Mouse (Mus musculus) monocyte, adult 5-6 weeks (primary cell): ENCODE measurements around the gene Dffb. TPM values are rescaled to one million over a fixed set of nuclear protein-coding genes. Genes with fewer than 3 reads are reported as not detected.
"Not testable (repeated sequence)": the region's sequence is repeated elsewhere in the genome, so short reads cannot be mapped to it uniquely, and the experiment has no call there.

Source experiments
- ATAC-seq: fragments of 153-309, 156-312 bp; replicated peaks from 2 replicates; pipeline ENCODE4 v1.8.0; 2017; ENCODE audit warnings: mild to moderate bottlenecking; ENCODE audit not compliant: low TSS enrichment, insufficient number of reproducible peaks, severe bottlenecking, poor library complexity, low FRiP score
- total RNA-seq: library from RNA; stranded (forward); fragments of 200-1000, 200-491, 200-594 nt; gene quantifications from 3 replicates; pipeline ENCODE4 v1.2.3, GENCODE M21; 2017

Dffb gene
- total RNA-seq, 1 experiment from 2014 or later = 15.3 TPM

- no peak for ATAC-seq
These were observed 351 bp upstream of the Dffb start for GRCm38 (mm10) chr4:153975292-153975662.

GRCm38 (mm10) chr4:153968063-153968462, 6.9 kb downstream of the Dffb start:
- ATAC-seq = no peak

GRCm38 (mm10) chr4:153967556-153967955, 7.4 kb downstream of the Dffb start:
- ATAC-seq = no peak

- no peak for ATAC-seq
These were observed 8.3 kb downstream of the Dffb start for GRCm38 (mm10) chr4:153966651-153967050.

- ATAC-seq = no peak
These were observed 12.3 kb downstream of the Dffb start for GRCm38 (mm10) chr4:153962631-153963030.

GRCm38 (mm10) chr4:153957444-153958250, 17.3 kb downstream of the Dffb start:
- ATAC-seq = no peak

- ATAC-seq = peak; percentile 78
These were observed 18.1 kb downstream of the Dffb start, which contains the start of gene A430005L14Rik for GRCm38 (mm10) chr4:153956569-153957405. A430005L14Rik (plus strand) TSS chr4:153957237.

GRCm38 (mm10) chr4:153955651-153956050, 19.3 kb downstream of the Dffb start:
- ATAC-seq = no peak

- ATAC-seq = no peak
These were observed 23.2 kb downstream of the Dffb start for GRCm38 (mm10) chr4:153951692-153952091.

GRCm38 (mm10) chr4:153951150-153951549, 23.8 kb downstream of the Dffb start:
- ATAC-seq = no peak

- ATAC-seq = no peak
These were observed 24.6 kb downstream of the Dffb start for GRCm38 (mm10) chr4:153950372-153950771.

- ATAC-seq = no peak
These were observed 29.2 kb downstream of the Dffb start for GRCm38 (mm10) chr4:153945741-153946140.

GRCm38 (mm10) chr4:153944261-153944660, 30.7 kb downstream of the Dffb start:
- ATAC-seq = no peak

GRCm38 (mm10) chr4:153943243-153943642, 31.7 kb downstream of the Dffb start:
- ATAC-seq = no peak

- no peak for ATAC-seq
These were observed 45.0 kb downstream of the Dffb start for GRCm38 (mm10) chr4:153929921-153930320.

GRCm38 (mm10) chr4:153929425-153929824, 45.5 kb downstream of the Dffb start:
- no peak for ATAC-seq

- ATAC-seq = no peak
These were observed 46.1 kb downstream of the Dffb start for GRCm38 (mm10) chr4:153928772-153929299.

GRCm38 (mm10) chr4:153922090-153922489, 52.8 kb downstream of the Dffb start:
- not testable (repeated sequence) for ATAC-seq

- no peak for ATAC-seq
These were observed 54.3 kb downstream of the Dffb start for GRCm38 (mm10) chr4:153920517-153921233.
